Mouse (Mus musculus) embryonic facial prominence, embryonic 10.5 days (tissue): Measurements from ENCODE around the gene Brdt. TPM values are rescaled to one million over a fixed set of nuclear protein-coding genes. Genes with fewer than 3 reads are reported as not detected.

ENCODE experiments used
- DNase-seq: peaks from one replicate; pipeline ENCODE4 v3.0.0-alpha.2; 2017; ENCODE audit warnings: low spot score
- H3K27ac ChIP-seq: fragments of 300-500 bp; sonication (generic); replicated peaks from 2 replicates; pipeline ENCODE4 v1.5.1; 2016; ENCODE audit warnings: mild to moderate bottlenecking
- H3K27me3 ChIP-seq: fragments of 300-500 bp; sonication (generic); replicated peaks from 2 replicates; pipeline ENCODE4 v1.6.1; 2016; ENCODE audit warnings: low read depth, mild to moderate bottlenecking; ENCODE audit not compliant: poor library complexity, severe bottlenecking
- H3K36me3 ChIP-seq: fragments of 300-500 bp; sonication (generic); replicated peaks from 2 replicates; pipeline ENCODE4 v1.6.1; 2016; ENCODE audit warnings: mild to moderate bottlenecking, moderate library complexity
- H3K4me1 ChIP-seq: fragments of 300-500 bp; sonication (generic); 2 replicates; pipeline ENCODE4 v1.6.1; 2016
- H3K4me3 ChIP-seq: fragments of 300-500 bp; sonication (generic); 2 replicates; pipeline ENCODE4 v1.5.1; 2016; ENCODE audit warnings: mild to moderate bottlenecking, moderate library complexity
- H3K9me3 ChIP-seq: fragments of 300-500 bp; sonication (generic); 2 replicates; pipeline ENCODE4 v1.6.1; 2016; ENCODE audit warnings: mild to moderate bottlenecking
- WGBS: fragments of 180-500 bp; shearing (Covaris S2); methylation state at CpG from one replicate; pipeline ENCODE4 v1.1.7; 2016; 5-methylcytosine and 5-hydroxymethylcytosine counted together
- polyA plus RNA-seq: library from polyadenylated mRNA; unstranded; fragments of >200 nt; fragmentation: Nextera tagmentation; extraction: Ambion mirVana; gene quantifications from 2 replicates; pipeline ENCODE4 v1.2.1, GENCODE M21; 2016

Brdt gene
- polyA plus RNA-seq = 1.3 and 1.6 TPM in 2 replicates

DNA sequence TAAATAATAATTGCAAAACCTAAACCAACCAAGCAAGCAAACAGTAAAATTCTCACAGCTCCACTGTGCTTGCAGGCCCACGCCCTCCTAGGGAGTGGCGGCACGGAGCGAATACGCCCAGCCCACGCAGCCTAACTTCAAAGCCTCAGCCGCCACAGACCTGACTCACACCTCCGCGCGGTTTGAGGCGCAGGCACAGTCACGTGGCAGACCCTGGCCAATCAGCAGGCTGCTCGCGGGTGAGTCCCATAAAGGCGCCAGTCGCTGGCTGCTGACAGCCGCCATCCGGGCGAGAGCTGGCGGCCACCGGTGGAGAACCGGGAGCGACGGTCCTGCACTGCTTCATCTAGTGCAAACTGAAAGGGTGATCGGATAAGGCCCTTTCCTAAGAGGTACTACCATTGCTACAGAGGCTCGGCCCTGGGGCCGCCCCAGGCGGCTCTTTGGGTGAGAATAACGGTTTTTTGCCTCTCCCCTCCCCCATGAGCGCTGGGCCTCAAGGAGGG lies at the start of gene Brdt:
Gene Brdt, plus strand, starts transcription at position 244 of the 506 bp plus-strand sequence.
- H3K4me3 ChIP-seq = no peak within 1 kb of the TSS
- 0 out of 2 replicates have a peak, but pooled peaks cover 4% of the 10 kb centered on the region for H3K9me3 ChIP-seq
- H3K36me3 ChIP-seq = no peaks in the 10 kb centered on the region
- DNase-seq = no peak
- WGBS = 89% methylated on average over 30 of the region's 30 CpGs
- H3K27ac ChIP-seq = no peak within 1 kb of the TSS
- no peaks in the 10 kb centered on the region for H3K4me1 ChIP-seq
- H3K27me3 ChIP-seq = no peaks in the 10 kb centered on the region

DNA sequence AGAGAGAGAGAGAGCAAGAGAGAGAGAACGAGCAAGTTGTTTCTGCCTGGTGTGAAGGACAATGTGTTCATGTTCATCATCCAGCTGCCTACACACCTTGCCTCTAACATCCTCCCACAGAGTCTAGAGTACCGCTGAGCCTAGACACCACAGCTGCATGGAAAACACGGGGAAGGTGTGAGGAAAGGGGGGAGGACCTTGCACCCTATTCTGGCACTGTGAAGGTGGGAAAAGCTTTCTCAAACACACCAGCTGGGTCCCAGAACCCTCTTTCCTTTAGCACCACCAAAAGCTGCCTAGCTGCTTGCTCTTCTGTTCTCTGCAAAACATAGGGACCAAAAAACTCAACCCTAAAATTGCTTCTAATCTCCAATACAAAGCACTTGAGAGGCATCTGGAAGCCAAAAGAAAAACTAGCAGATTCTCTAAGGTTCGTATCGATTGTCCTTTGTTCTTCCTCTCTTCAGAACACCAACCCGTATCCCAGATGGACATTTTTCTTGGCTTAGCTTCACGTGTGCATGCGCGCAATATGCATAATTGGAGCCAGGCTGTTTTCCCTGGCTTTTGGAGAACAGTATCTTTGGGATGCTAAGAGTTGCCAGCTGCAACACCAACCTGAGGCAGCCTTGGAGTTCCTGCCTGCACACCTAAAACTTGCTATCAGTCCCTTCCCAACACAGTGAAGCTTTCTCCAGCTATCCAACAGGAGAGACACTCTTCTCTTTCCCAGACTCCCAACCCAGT lies 48.2 kb upstream of the Brdt start:
- WGBS = 74% methylated on average over 9 of the region's 9 CpGs
- H3K36me3 ChIP-seq = 0 out of 2 replicates have a peak, but pooled peaks cover 3% of the 10 kb centered on the region
- H3K27ac ChIP-seq = peak overlapping the region; percentile 40; the same call in 1 of the 2 replicates
- H3K4me3 ChIP-seq = no peak overlapping the region
- peak; percentile 21 for DNase-seq
- peaks cover 5% of the 10 kb centered on the region for H3K27me3 ChIP-seq
- no peaks in the 10 kb centered on the region; the same call in 1 of the 2 replicates for H3K9me3 ChIP-seq
- H3K4me1 ChIP-seq = peaks cover 15% of the 10 kb centered on the region

DNA sequence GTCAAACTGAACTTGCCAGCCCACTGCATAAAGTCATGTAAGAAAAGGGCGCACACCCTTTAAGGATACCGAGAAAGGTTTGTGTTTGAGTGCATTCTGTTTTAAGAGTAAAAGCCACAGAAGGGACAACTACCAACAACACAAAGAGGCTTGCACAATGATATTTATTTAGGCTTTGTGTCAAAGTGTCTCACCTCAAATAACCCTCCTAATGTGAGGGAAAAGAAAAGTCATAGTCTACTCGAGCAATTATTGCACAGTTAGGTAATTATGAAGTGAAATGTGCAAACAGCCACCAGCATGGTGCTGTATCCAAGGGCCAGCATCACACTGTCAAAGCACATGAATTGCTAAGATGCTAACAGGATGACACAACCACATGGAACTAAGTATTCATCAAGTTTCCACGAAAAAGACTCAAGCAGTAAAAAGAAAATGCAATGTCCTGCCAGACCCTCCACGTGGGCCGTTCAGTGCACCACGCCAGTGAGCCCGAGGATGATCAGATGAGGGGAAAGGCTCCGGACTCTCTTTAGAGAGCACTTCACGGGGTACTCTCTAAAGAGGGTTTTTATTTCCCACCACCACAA lies 46.9 kb upstream of the Brdt start:
- Histone ChIP-seq H3K36me3 (0 out of 2 replicates have a peak, but pooled peaks cover 3% of the 10 kb centered on the region), H3K27me3 (peaks cover 14% of the 10 kb centered on the region), H3K4me1 (peaks cover 26% of the 10 kb centered on the region), H3K4me3 (no peak overlapping the region), H3K9me3 (no peaks in the 10 kb centered on the region; the same call in 1 of the 2 replicates), H3K27ac (no peak overlapping the region)
- no peak for DNase-seq
- 81% methylated on average over 10 of the region's 10 CpGs for WGBS

DNA sequence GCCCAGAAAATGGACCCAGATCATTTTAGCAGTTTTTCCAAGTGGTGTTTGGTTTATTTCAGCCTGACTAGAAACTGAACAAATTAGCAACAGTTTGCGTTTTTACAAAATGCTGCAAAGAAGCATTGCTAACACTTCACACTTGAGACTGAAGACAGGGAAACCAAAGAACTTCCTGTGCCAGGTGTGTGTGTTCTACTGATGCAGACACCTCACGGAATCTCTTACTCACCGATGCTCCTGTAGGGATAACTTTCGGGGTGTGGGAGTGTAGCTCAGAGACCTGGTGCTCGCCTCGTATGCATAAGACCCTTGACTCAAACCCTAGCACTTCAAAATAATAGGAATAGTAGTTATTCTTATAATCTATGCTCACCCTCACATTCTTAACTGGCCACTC lies 45.4 kb upstream of the Brdt start:
- Histone ChIP-seq H3K36me3 (no peaks in the 10 kb centered on the region), H3K27me3 (peaks cover 21% of the 10 kb centered on the region), H3K4me1 (peaks cover 28% of the 10 kb centered on the region), H3K9me3 (no peaks in the 10 kb centered on the region; the same call in 1 of the 2 replicates), H3K27ac (no peak overlapping the region), H3K4me3 (no peak overlapping the region)
- 81% methylated on average over 6 of the region's 6 CpGs for WGBS
- no peak for DNase-seq

DNA sequence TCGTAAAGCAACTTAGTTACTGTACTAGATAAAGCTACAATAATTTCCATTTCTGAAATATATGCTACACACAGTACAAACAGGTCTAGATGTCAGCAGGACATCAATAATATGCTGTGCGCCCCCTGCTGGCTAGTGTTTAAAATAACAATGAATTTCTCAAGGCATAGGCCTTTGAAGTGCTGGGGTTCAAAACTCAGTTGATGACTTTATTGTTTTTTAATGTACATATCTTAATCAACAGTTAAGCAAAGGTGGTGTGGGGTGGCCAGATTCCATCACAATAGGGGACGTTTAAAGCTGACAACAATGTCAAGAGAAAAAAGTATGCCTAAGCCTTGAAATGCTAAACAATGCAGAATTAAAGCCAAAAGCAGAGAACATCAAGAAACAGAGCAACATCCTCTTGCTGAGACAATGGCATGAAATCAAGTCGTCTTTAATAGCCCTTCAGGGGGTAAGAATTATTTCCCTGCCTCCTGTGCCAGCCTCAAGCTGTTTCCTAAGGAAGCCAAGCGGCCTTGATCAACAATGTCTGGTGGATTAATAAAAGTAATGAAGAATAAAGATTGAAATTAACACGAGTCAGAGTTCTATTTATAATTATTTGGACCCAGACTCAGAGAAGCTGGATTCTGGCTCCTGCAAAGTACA lies 43.6 kb upstream of the Brdt start:
- Histone ChIP-seq H3K4me3 (peak overlapping the region; percentile 89), H3K4me1 (peaks cover 28% of the 10 kb centered on the region), H3K9me3 (no peaks in the 10 kb centered on the region), H3K27ac (no peak overlapping the region), H3K27me3 (peaks cover 39% of the 10 kb centered on the region), H3K36me3 (no peaks in the 10 kb centered on the region)
- peak; percentile 79 for DNase-seq
- 26% methylated on average over 6 of the region's 6 CpGs for WGBS

DNA sequence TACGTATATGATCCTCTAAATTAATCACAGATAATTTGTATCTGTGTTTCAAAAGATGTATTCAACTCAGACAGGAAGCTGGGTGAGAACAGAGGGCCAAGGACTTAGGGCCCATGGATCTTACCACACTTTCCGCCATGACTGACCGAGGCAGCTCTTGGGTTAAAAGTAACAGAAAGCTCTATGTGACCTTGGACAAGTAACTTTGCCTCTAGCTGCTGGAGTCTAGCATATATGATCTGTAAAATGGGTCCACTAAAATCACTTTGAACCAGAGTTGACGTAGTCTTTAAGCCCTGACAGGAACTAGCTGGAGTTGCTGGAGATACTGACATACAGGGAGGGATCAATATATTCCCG lies 43.1 kb upstream of the Brdt start:
- H3K4me3 ChIP-seq = peak overlapping the region; percentile 89
- no peaks in the 10 kb centered on the region for H3K9me3 ChIP-seq
- WGBS = 39% methylated on average over 5 of the region's 5 CpGs
- no peak for DNase-seq
- no peaks in the 10 kb centered on the region for H3K36me3 ChIP-seq
- H3K27ac ChIP-seq = no peak overlapping the region
- H3K4me1 ChIP-seq = peaks cover 22% of the 10 kb centered on the region
- H3K27me3 ChIP-seq = peaks cover 44% of the 10 kb centered on the region

DNA sequence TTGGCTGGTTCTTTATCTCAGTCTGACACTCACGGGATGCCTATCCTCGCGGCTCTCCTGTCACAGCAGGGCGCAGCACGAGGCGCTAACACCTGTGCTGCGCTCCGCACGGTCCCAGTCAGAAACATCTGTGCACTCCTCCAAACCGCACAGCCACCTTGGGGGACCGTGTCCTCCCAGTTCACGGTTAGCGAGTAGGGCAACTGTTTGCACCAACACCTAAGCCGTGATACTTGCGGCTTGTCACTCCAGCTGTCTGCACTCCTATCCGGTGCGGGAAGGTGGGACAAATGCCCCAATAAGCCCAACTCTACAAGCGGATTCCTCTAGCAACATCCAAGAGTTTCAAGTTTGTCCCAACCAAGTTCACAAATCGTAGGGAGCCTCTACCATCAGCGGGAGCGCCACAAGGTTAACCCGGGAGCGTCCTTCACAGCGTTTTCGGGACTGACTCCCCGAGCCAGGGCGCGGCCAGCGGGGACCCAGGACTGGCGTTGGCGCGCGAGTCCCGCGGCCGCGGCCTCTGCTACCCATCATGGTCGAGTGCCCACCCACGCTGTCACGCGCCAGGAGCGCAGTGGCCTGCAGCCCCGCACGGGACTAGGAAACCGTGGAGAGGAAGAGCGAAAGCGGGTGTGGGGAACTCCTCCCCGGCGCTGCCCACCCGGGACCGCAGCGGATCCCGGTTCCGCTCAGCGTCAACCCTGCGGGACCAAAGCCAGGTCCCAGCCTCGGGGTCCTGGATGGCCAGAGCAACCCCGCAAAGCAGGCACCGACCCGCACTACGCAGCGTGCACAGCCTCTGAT lies 42.3 kb upstream of the Brdt start:
- Histone ChIP-seq H3K27me3 (peaks cover 45% of the 10 kb centered on the region), H3K9me3 (no peaks in the 10 kb centered on the region), H3K27ac (peak overlapping the region; percentile 92), H3K4me3 (peak overlapping the region; percentile 89), H3K4me1 (peaks cover 18% of the 10 kb centered on the region), H3K36me3 (no peaks in the 10 kb centered on the region)
- peak; percentile 65 for DNase-seq
- under 1% methylated on average over 62 of the region's 62 CpGs for WGBS

DNA sequence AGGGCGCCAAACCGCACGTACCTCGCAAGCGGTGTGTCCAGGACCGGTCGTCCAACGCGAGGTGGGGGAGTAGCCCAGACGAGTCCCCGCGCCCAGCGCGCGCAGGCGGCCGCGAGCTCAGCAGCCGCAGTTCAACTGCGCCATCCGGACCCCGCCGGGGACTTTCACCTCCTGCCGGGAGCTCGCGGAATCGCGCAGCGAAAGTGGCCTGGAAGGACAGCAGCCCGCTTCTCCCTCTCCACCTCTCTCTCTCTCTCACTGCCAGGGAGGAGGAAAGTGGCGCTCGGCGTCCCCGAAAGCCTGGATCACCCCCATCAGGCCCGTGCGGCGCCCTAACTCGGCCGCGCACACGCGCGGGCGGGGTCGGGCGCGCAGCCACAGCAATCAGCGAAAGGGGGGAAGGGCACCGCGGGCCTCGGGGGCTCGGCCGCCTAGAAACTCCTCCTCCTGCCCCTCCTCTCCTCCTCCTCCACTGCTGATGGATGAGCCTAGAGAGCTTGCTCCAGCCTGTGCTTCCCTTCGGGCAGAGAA lies 41.7 kb upstream of the Brdt start, which contains the start of gene Tgfbr3:
Gene Tgfbr3, minus strand, starts transcription at position 396 of the 531 bp plus-strand sequence.
- peaks cover 18% of the 10 kb centered on the region for H3K4me1 ChIP-seq
- peak within 1 kb of the TSS; percentile 92 for H3K27ac ChIP-seq
- WGBS = 1% methylated on average over 54 of the region's 54 CpGs
- peak; percentile 90 for DNase-seq
- H3K27me3 ChIP-seq = peaks cover 45% of the 10 kb centered on the region
- H3K9me3 ChIP-seq = no peaks in the 10 kb centered on the region
- H3K4me3 ChIP-seq = peak within 1 kb of the TSS; percentile 89
- no peaks in the 10 kb centered on the region for H3K36me3 ChIP-seq

DNA sequence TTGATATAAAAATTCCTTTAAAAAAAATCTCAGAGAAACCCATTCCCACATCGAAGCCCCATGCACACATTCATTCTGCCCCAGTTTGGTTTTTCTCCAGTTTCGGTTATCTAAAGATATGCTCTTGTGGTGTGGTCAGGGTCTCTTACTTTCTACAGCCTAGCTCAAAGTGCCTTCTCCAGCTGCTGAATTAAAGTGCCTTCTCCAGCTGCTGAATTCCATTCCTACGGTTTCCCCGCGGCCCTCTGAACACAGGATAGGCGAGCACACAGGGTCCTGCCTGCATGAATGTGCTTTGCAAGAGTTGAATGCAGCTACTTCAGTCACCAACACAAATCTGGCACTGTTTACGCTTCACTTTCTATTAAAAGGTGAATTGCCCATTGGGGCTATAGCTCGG lies 41.0 kb upstream of the Brdt start:
- peaks cover 45% of the 10 kb centered on the region for H3K27me3 ChIP-seq
- peak overlapping the region; percentile 89 for H3K4me3 ChIP-seq
- H3K9me3 ChIP-seq = no peaks in the 10 kb centered on the region
- peaks cover 18% of the 10 kb centered on the region for H3K4me1 ChIP-seq
- 44% methylated on average over 8 of the region's 8 CpGs for WGBS
- H3K27ac ChIP-seq = no peak overlapping the region
- peak; percentile 21 for DNase-seq
- no peaks in the 10 kb centered on the region for H3K36me3 ChIP-seq

DNA sequence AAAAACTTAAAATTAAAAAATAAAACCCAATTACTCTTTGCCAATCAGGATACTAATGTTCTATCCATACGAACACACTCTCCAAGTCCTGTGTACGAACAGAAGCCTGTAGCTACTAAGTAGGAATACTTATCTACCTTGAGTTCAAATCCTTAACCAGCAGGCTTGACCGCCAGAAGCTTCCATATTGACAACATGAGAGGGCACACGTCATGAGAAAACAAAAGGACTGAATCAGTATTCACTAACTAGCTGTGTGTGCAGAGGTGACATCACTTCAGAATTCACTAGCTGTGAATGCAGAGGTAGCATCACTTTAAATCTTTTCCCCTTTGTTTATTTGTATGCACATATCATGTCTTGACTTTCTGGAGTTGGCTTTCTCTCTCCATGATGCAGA lies 36.9 kb upstream of the Brdt start:
- Histone ChIP-seq H3K4me3 (no peak overlapping the region), H3K9me3 (no peaks in the 10 kb centered on the region)
- WGBS = 87% methylated on average over 4 of the region's 4 CpGs

DNA sequence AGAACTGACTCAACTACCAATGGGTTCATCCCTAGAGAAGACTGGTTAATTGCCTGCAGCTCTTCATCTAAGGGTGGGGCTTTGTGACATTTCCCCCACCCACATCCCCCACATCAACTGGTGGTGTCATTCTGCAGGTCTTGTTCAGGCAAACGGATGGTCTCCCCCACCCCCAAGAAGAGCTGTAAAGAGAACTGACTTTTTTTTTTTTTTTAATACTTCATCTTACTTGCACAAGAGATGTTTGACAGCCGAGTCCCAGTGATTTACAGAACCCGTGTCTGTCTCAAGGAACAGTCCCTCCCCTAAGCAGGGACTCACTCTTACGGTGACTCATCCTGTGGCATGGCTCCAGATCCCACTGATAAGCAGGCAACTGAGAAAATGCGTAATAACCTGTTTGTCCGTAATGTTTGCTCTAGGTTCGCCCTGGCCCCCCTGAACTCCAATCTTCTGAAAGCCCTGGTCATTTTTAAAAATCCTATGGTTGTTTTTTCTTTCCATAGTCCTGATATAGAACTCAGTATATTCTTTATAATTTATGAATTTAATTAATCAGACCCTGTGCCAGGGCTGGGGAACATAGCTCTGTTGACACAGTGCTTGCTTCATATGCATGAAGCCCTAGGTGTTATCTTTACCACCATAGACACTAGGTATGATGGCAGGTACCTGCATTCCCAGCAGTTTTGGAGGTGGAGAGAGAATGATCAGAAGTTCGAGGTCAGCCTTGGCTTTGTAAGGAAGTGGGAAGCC lies 35.7 kb upstream of the Brdt start:
- peaks cover 27% of the 10 kb centered on the region for H3K27me3 ChIP-seq
- no peak overlapping the region for H3K27ac ChIP-seq
- peaks cover 12% of the 10 kb centered on the region for H3K4me1 ChIP-seq
- H3K9me3 ChIP-seq = no peaks in the 10 kb centered on the region
- H3K36me3 ChIP-seq = no peaks in the 10 kb centered on the region
- WGBS = 82% methylated on average over 8 of the region's 8 CpGs
- no peak for DNase-seq
- H3K4me3 ChIP-seq = no peak overlapping the region

More for the DNA sequence above, 36.9 kb upstream of the Brdt start:
- Histone ChIP-seq H3K27me3 (peaks cover 31% of the 10 kb centered on the region), H3K4me1 (peaks cover 19% of the 10 kb centered on the region), H3K27ac (no peak overlapping the region), H3K36me3 (no peaks in the 10 kb centered on the region)
- DNase-seq = no peak
